Mouse (Mus musculus) mammary gland, adult 2 months (tissue): ENCODE results near the gene Gm5152. TPM values are rescaled to one million over a fixed set of nuclear protein-coding genes. Genes with fewer than 3 reads are reported as not detected.

Source experiments
- polyA plus RNA-seq: library from polyadenylated mRNA; depleted of rRNA; stranded (reverse); fragments of >200 nt; gene quantifications from 2 replicates; pipeline ENCODE4 v1.2.3, GENCODE M21; 2012; ENCODE audit warnings: low replicate concordance; rRNA removed

The Gm5152 gene
- not detected in 2 replicates for polyA plus RNA-seq

DNA sequence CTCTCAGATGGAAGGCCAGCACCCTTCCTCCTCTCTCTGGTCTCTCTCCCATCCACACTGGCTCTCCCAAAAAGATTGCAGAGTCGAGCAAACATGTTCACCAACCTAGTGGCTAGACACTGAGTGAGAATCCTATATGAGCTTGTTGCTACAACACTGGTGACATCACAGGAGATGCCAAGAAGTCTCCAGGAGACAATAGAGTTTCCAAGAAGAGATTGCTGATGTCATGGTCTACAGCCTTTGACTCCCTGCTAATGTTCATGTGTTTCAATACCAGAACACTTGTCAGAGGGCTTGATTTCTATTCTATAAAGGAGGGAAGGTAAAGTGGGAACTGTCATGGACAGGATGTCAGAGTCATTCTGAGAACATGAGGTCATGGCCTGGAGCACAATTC, at the start of gene Gm5152:
TSS of gene Gm5152 (minus strand) at position 101 of the 400 bp plus-strand sequence.

